In genomic region chr7:63835958-63836357, GRCm38 (mm10) we compare ENCODE assay signal across 17 mouse cellular contexts.
"Had no signal": no experiment of that assay in that cellular context is flagged by ENCODE, and none has a peak within 500 bp of the region (broad histone marks: within the 10 kb centered on the region; RNA-seq: fewer than 3 reads in every experiment).

No protein-coding gene starts in this region.

- H3K27ac ChIP-seq: liver, embryonic 13.5 days; liver, embryonic 15.5 days; macrophage; midbrain, embryonic 13.5 days; midbrain, embryonic 15.5 days; neural tube, embryonic 12.5 days; stomach, embryonic 15.5 days; stomach, postnatal 0 days had no signal

- H3K4me1 ChIP-seq: liver, embryonic 13.5 days; liver, embryonic 15.5 days; megakaryocyte, embryonic 14.5 days; midbrain, embryonic 13.5 days; midbrain, embryonic 15.5 days; neural tube, embryonic 12.5 days; stomach, embryonic 15.5 days had no signal

- ATAC-seq: liver, postnatal 0 days; midbrain, embryonic 13.5 days; midbrain, embryonic 15.5 days had no signal

- H3K27me3 ChIP-seq: liver, embryonic 13.5 days; liver, embryonic 15.5 days; midbrain, embryonic 13.5 days; midbrain, embryonic 15.5 days; neural tube, embryonic 12.5 days; stomach, embryonic 15.5 days had no signal

- H3K9ac ChIP-seq: liver, embryonic 13.5 days; liver, embryonic 15.5 days; liver, postnatal 0 days; midbrain, embryonic 13.5 days; midbrain, embryonic 15.5 days; neural tube, embryonic 12.5 days; stomach, embryonic 15.5 days had no signal

- H3K9me3 ChIP-seq: liver, embryonic 15.5 days; midbrain, embryonic 13.5 days; midbrain, embryonic 15.5 days; neural tube, embryonic 12.5 days; stomach, embryonic 15.5 days had no signal

- DNase-seq: liver; liver, embryonic 13.5 days; liver, postnatal 0 days; right cerebral cortex, postnatal 14 days; thymus, adult 2 months; thymus, postnatal 25 days; thymus, postnatal 4 days had no signal

- H3K4me3 ChIP-seq: liver, embryonic 13.5 days; liver, embryonic 15.5 days; megakaryocyte, embryonic 14.5 days; midbrain, embryonic 13.5 days; midbrain, embryonic 15.5 days; neural tube, embryonic 12.5 days; stomach, embryonic 15.5 days had no signal

- H3K36me3 ChIP-seq: liver, embryonic 13.5 days; liver, embryonic 15.5 days; midbrain, embryonic 13.5 days; midbrain, embryonic 15.5 days; neural tube, embryonic 12.5 days; stomach, embryonic 15.5 days had no signal

- H3K4me2 ChIP-seq: liver, embryonic 11.5 days; liver, embryonic 13.5 days; liver, embryonic 15.5 days; midbrain, embryonic 11.5 days; midbrain, embryonic 13.5 days; midbrain, embryonic 15.5 days; neural tube, embryonic 12.5 days; stomach, embryonic 15.5 days had no signal
